Mouse (Mus musculus): ENCODE data around the gene Zfp787.
"Not testable (repeated sequence)": the region's sequence is repeated elsewhere in the genome, so short reads cannot be mapped to it uniquely, and the experiment has no call there.

Zfp787 gene

GRCm38 (mm10) chr7:6121128-6121527 is 34.7 kb downstream of the Zfp787 start:
- DNase-seq (ENCODE audit: low read depth, low spot score), result not testable (repeated sequence)

GRCm38 (mm10) chr7:6120104-6120503 is 35.7 kb downstream of the Zfp787 start:
- not testable (repeated sequence) for DNase-seq (ENCODE audit: low read depth, low spot score)

GRCm38 (mm10) chr7:6119501-6119900 is 36.3 kb downstream of the Zfp787 start:
- DNase-seq (ENCODE audit: low read depth, low spot score), result no peak

Measured in c-Kit-negative CD71-positive TER-119-positive erythroid progenitor cells, embryonic 14.5 days (primary cell).